Mouse (Mus musculus): ENCODE results near the gene Smpd3. TPM values are rescaled to one million over a fixed set of nuclear protein-coding genes. Genes with fewer than 3 reads are reported as not detected.

Smpd3 gene
- polyA plus RNA-seq, 1 experiment from 2014 or later: 39.5 TPM

GRCm38 (mm10) chr8:106250186-106250585, 87.6 kb downstream of the Smpd3 start:
- Histone ChIP-seq H3K4me2 (ENCODE audit: low read depth, low read length) (no peak overlapping the region), H3K27ac (ENCODE audit: low read depth, low read length) (no peak overlapping the region), H3K27me3 (ENCODE audit: control insufficient read depth, insufficient read depth, low read length) (no peaks in the 10 kb centered on the region), H3K4me1 (ENCODE audit: control insufficient read depth, insufficient read depth, low read length) (no peaks in the 10 kb centered on the region), H3K4me3 (ENCODE audit: low read depth, low read length) (no peak overlapping the region), H3K9me3 (ENCODE audit: control insufficient read depth, low read length) (no peaks in the 10 kb centered on the region), H3K36me3 (ENCODE audit: control insufficient read depth, insufficient read depth, low read length) (peaks cover 53% of the 10 kb centered on the region), H3K9ac (replicated peaks; ENCODE audit: low read depth, low read length) (no peak overlapping the region)
- ATAC-seq (ENCODE audit: low read depth): no peak
- WGBS: 80% methylated on average over 4 of the region's 4 CpGs

- WGBS: 95% methylated on average over 5 of the region's 5 CpGs
- Histone ChIP-seq H3K9me3 (ENCODE audit: control insufficient read depth, low read length) (no peaks in the 10 kb centered on the region), H3K27ac (ENCODE audit: low read depth, low read length) (no peak overlapping the region), H3K36me3 (ENCODE audit: control insufficient read depth, insufficient read depth, low read length) (peaks cover 8% of the 10 kb centered on the region), H3K4me2 (ENCODE audit: low read depth, low read length) (no peak overlapping the region), H3K9ac (replicated peaks; ENCODE audit: low read depth, low read length) (no peak overlapping the region), H3K27me3 (ENCODE audit: control insufficient read depth, insufficient read depth, low read length) (no peaks in the 10 kb centered on the region), H3K4me3 (ENCODE audit: low read depth, low read length) (no peak overlapping the region), H3K4me1 (ENCODE audit: control insufficient read depth, insufficient read depth, low read length) (no peaks in the 10 kb centered on the region)
- ATAC-seq (ENCODE audit: low read depth): no peak
Measured at GRCm38 (mm10) chr8:106237106-106237505, 100.7 kb downstream of the Smpd3 start.

- H3K9ac ChIP-seq (replicated peaks; ENCODE audit: low read depth, low read length): no peak overlapping the region
- no peaks in the 10 kb centered on the region for H3K27me3 ChIP-seq (ENCODE audit: control insufficient read depth, insufficient read depth, low read length)
- no peaks in the 10 kb centered on the region for H3K9me3 ChIP-seq (ENCODE audit: control insufficient read depth, low read length)
- no peak overlapping the region for H3K4me3 ChIP-seq (ENCODE audit: low read depth, low read length)
- ATAC-seq (ENCODE audit: low read depth): no peak
- H3K36me3 ChIP-seq (ENCODE audit: control insufficient read depth, insufficient read depth, low read length): no peaks in the 10 kb centered on the region; the same call in none of the 2 replicates
- WGBS: 91% methylated on average over 17 of the region's 17 CpGs
- H3K4me1 ChIP-seq (ENCODE audit: control insufficient read depth, insufficient read depth, low read length): no peaks in the 10 kb centered on the region
- H3K27ac ChIP-seq (ENCODE audit: low read depth, low read length): no peak overlapping the region
- no peak overlapping the region for H3K4me2 ChIP-seq (ENCODE audit: low read depth, low read length)
Measured at GRCm38 (mm10) chr8:106234567-106235261, 103.1 kb downstream of the Smpd3 start.

GRCm38 (mm10) chr8:106232751-106233150, 105.0 kb downstream of the Smpd3 start:
- no peak for ATAC-seq (ENCODE audit: low read depth)
- H3K9me3 ChIP-seq (ENCODE audit: control insufficient read depth, low read length): no peaks in the 10 kb centered on the region
- no peak overlapping the region for H3K4me3 ChIP-seq (ENCODE audit: low read depth, low read length)
- WGBS: 76% methylated on average over 3 of the region's 3 CpGs
- no peak overlapping the region for H3K27ac ChIP-seq (ENCODE audit: low read depth, low read length)
- H3K9ac ChIP-seq (replicated peaks; ENCODE audit: low read depth, low read length): no peak overlapping the region
- no peaks in the 10 kb centered on the region for H3K4me1 ChIP-seq (ENCODE audit: control insufficient read depth, insufficient read depth, low read length)
- peaks cover 3% of the 10 kb centered on the region for H3K36me3 ChIP-seq (ENCODE audit: control insufficient read depth, insufficient read depth, low read length)
- no peaks in the 10 kb centered on the region for H3K27me3 ChIP-seq (ENCODE audit: control insufficient read depth, insufficient read depth, low read length)
- no peak overlapping the region for H3K4me2 ChIP-seq (ENCODE audit: low read depth, low read length)

GRCm38 (mm10) chr8:106231536-106231935, 106.3 kb downstream of the Smpd3 start:
- Histone ChIP-seq H3K9ac (replicated peaks; ENCODE audit: low read depth, low read length) (no peak overlapping the region), H3K27me3 (ENCODE audit: control insufficient read depth, insufficient read depth, low read length) (no peaks in the 10 kb centered on the region), H3K27ac (ENCODE audit: low read depth, low read length) (no peak overlapping the region), H3K4me2 (ENCODE audit: low read depth, low read length) (no peak overlapping the region), H3K36me3 (ENCODE audit: control insufficient read depth, insufficient read depth, low read length) (peaks cover 11% of the 10 kb centered on the region), H3K4me1 (ENCODE audit: control insufficient read depth, insufficient read depth, low read length) (no peaks in the 10 kb centered on the region), H3K4me3 (ENCODE audit: low read depth, low read length) (no peak overlapping the region), H3K9me3 (ENCODE audit: control insufficient read depth, low read length) (no peaks in the 10 kb centered on the region)
- no peak for ATAC-seq (ENCODE audit: low read depth)
- WGBS: 82% methylated on average over 7 of the region's 7 CpGs

- H3K27ac ChIP-seq (ENCODE audit: low read depth, low read length): no peak overlapping the region
- no peak overlapping the region for H3K9ac ChIP-seq (replicated peaks; ENCODE audit: low read depth, low read length)
- H3K27me3 ChIP-seq (ENCODE audit: control insufficient read depth, insufficient read depth, low read length): no peaks in the 10 kb centered on the region
- WGBS: 44% methylated on average over 9 of the region's 9 CpGs
- no peak overlapping the region for H3K4me2 ChIP-seq (ENCODE audit: low read depth, low read length)
- no peaks in the 10 kb centered on the region for H3K9me3 ChIP-seq (ENCODE audit: control insufficient read depth, low read length)
- peaks cover 26% of the 10 kb centered on the region for H3K36me3 ChIP-seq (ENCODE audit: control insufficient read depth, insufficient read depth, low read length)
- H3K4me3 ChIP-seq (ENCODE audit: low read depth, low read length): no peak overlapping the region
- H3K4me1 ChIP-seq (ENCODE audit: control insufficient read depth, insufficient read depth, low read length): no peaks in the 10 kb centered on the region
- no peak for ATAC-seq (ENCODE audit: low read depth)
Measured at GRCm38 (mm10) chr8:106226589-106226988, 111.2 kb downstream of the Smpd3 start.

- no peaks in the 10 kb centered on the region for H3K9me3 ChIP-seq (ENCODE audit: control insufficient read depth, low read length)
- H3K27ac ChIP-seq (ENCODE audit: low read depth, low read length): no peak overlapping the region
- H3K27me3 ChIP-seq (ENCODE audit: control insufficient read depth, insufficient read depth, low read length): no peaks in the 10 kb centered on the region
- ATAC-seq (ENCODE audit: low read depth): no peak
- H3K4me2 ChIP-seq (ENCODE audit: low read depth, low read length): no peak overlapping the region
- H3K4me1 ChIP-seq (ENCODE audit: control insufficient read depth, insufficient read depth, low read length): no peaks in the 10 kb centered on the region
- no peak overlapping the region for H3K9ac ChIP-seq (replicated peaks; ENCODE audit: low read depth, low read length)
- H3K4me3 ChIP-seq (ENCODE audit: low read depth, low read length): no peak overlapping the region
- 96% methylated on average over 3 of the region's 3 CpGs for WGBS
- H3K36me3 ChIP-seq (ENCODE audit: control insufficient read depth, insufficient read depth, low read length): peaks cover 48% of the 10 kb centered on the region
Measured at GRCm38 (mm10) chr8:106219620-106220019, 118.2 kb downstream of the Smpd3 start.

GRCm38 (mm10) chr8:106213959-106214358, 123.8 kb downstream of the Smpd3 start:
- no peak overlapping the region for H3K4me2 ChIP-seq (ENCODE audit: low read depth, low read length)
- H3K4me1 ChIP-seq (ENCODE audit: control insufficient read depth, insufficient read depth, low read length): peaks cover 15% of the 10 kb centered on the region; the same call in 1 of the 2 replicates
- H3K36me3 ChIP-seq (ENCODE audit: control insufficient read depth, insufficient read depth, low read length): peaks cover 20% of the 10 kb centered on the region
- H3K4me3 ChIP-seq (ENCODE audit: low read depth, low read length): no peak overlapping the region
- no peak overlapping the region for H3K27ac ChIP-seq (ENCODE audit: low read depth, low read length)
- no peak for ATAC-seq (ENCODE audit: low read depth)
- 91% methylated on average over 3 of the region's 3 CpGs for WGBS
- H3K27me3 ChIP-seq (ENCODE audit: control insufficient read depth, insufficient read depth, low read length): no peaks in the 10 kb centered on the region
- H3K9ac ChIP-seq (replicated peaks; ENCODE audit: low read depth, low read length): no peak overlapping the region
- H3K9me3 ChIP-seq (ENCODE audit: control insufficient read depth, low read length): no peaks in the 10 kb centered on the region

GRCm38 (mm10) chr8:106211421-106211820, 126.4 kb downstream of the Smpd3 start:
- Histone ChIP-seq H3K36me3 (ENCODE audit: control insufficient read depth, insufficient read depth, low read length) (peaks cover 14% of the 10 kb centered on the region), H3K9me3 (ENCODE audit: control insufficient read depth, low read length) (no peaks in the 10 kb centered on the region), H3K4me3 (ENCODE audit: low read depth, low read length) (peak overlapping the region; percentile 84), H3K9ac (replicated peaks; ENCODE audit: low read depth, low read length) (peak overlapping the region; percentile 84), H3K27me3 (ENCODE audit: control insufficient read depth, insufficient read depth, low read length) (no peaks in the 10 kb centered on the region), H3K27ac (ENCODE audit: low read depth, low read length) (peak overlapping the region; percentile 94), H3K4me2 (ENCODE audit: low read depth, low read length) (peak overlapping the region; percentile 55), H3K4me1 (ENCODE audit: control insufficient read depth, insufficient read depth, low read length) (peaks cover 15% of the 10 kb centered on the region; the same call in 1 of the 2 replicates)
- WGBS: 7% methylated on average over 13 of the region's 13 CpGs
- ATAC-seq (ENCODE audit: low read depth): no peak

Measured in neural tube, embryonic 14.5 days (tissue).